Mouse (Mus musculus): ENCODE results near the gene Tctn3. TPM values are rescaled to one million over a fixed set of nuclear protein-coding genes. Genes with fewer than 3 reads are reported as not detected.

Gene Tctn3
- polyA plus RNA-seq, 1 experiment from 2014 or later = 8.1 TPM

DNA sequence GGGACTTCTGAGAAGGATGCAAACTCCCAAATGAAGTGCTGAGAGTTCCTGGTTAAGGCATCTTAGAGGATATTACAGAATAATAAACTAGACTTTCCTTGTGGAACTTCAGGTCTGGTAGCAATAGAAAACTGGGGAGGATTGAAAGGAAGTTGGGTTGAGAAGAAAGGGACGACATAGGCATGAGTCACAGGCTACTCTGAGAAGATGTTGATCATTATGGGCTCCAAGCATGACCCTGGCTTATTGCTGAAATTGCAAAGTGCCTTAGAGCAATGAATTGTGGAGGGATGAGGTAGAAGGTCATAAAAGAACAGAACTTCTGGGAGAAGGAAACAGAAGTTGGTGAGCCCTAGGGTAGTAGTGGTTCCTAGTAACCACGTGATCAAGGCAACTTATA lies 28.8 kb upstream of the Tctn3 start:
- Histone ChIP-seq H3K36me3 (no peaks in the 10 kb centered on the region), H3K4me1 (peaks cover under 1% of the 10 kb centered on the region; the same call in 1 of the 2 replicates), H3K27me3 (replicated peaks) (no peaks in the 10 kb centered on the region), H3K9ac (no peak overlapping the region), H3K4me2 (no peak overlapping the region), H3K27ac (replicated peaks) (no peak overlapping the region), H3K9me3 (no peaks in the 10 kb centered on the region), H3K4me3 (no peak overlapping the region)
- no peak for ATAC-seq (ENCODE audit: extremely low read depth, insufficient number of reproducible peaks, low FRiP score, low TSS enrichment)
- 75% methylated on average over 2 of the region's 2 CpGs for WGBS

DNA sequence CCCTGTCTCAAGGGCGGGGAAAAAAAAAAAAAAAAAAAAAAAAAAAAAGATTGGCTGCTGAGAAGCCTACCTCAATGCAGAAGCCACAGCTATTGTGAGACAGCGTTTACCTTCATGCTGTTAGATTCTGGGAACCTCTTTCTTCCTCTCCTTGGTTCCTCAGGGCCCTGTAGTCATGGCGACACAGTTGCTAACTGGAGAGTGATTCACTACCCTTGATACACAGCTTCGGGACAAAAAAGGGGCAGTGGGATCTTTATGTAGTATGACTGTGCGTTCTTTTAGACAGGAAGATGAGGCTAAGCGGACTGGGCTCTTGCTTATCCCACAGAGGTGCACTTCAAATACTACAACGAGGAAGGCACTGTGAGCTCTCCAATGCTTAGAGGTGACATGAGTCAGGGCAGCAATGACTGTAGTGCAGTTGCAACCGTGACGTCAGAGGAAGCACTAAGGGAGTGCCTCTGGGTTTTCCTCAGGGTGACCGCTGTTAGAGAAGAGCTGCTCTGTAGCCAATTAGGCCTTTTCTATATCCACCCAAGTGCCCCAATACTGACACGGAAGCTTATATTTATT lies 27.8 kb upstream of the Tctn3 start:
- Histone ChIP-seq H3K27me3 (replicated peaks) (no peaks in the 10 kb centered on the region), H3K9ac (no peak overlapping the region), H3K4me2 (no peak overlapping the region), H3K4me3 (no peak overlapping the region), H3K4me1 (no peaks in the 10 kb centered on the region), H3K27ac (replicated peaks) (no peak overlapping the region), H3K9me3 (no peaks in the 10 kb centered on the region), H3K36me3 (no peaks in the 10 kb centered on the region)
- WGBS = 76% methylated on average over 11 of the region's 11 CpGs
- ATAC-seq (ENCODE audit: extremely low read depth, insufficient number of reproducible peaks, low FRiP score, low TSS enrichment) = no peak

DNA sequence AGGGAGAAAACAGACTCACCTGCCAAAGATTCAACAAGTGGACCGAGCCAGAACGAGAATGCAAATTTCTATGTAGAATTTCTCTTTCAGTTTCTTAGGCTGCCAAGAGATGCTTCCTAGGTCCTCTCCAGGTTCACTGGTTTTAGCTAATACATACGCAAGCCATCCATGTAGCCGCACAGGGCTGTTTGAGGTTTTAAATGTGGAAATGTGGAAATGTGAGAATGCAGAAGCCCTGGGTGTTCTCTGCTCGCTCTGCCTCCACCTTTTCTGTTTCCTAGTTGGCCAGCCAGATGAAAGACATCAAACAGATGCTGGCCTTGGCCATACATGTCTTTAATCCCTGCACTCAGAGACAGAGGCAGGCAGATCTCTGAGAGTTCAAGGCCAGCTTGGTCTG lies 26.5 kb upstream of the Tctn3 start:
- Histone ChIP-seq H3K27ac (replicated peaks) (no peak overlapping the region), H3K27me3 (replicated peaks) (no peaks in the 10 kb centered on the region), H3K36me3 (no peaks in the 10 kb centered on the region), H3K4me2 (no peak overlapping the region), H3K4me3 (no peak overlapping the region), H3K9ac (no peak overlapping the region), H3K9me3 (0 out of 2 replicates have a peak, but pooled peaks cover 2% of the 10 kb centered on the region), H3K4me1 (no peaks in the 10 kb centered on the region)
- 85% methylated on average over 5 of the region's 5 CpGs for WGBS
- ATAC-seq (ENCODE audit: extremely low read depth, insufficient number of reproducible peaks, low FRiP score, low TSS enrichment) = no peak

DNA sequence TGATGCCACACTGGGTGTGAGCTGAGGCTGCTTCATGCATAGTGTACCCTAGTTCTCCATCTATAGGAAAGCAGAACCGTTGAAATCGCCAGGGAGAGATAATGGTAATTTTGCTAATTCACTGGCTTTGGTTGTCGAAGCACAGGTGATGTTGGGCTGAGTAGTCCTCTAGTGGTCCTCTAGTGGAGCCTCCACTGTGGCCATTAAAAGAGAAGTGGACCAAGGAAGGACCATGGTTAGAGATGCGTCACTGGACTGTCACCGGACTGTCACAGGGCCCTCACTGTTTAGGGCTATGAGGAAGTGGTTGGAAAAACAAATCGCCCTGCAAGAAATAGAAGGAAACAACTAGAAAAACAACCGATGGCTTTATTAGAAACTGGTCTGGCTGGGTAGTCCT lies 25.6 kb upstream of the Tctn3 start:
- Histone ChIP-seq H3K9me3 (0 out of 2 replicates have a peak, but pooled peaks cover 4% of the 10 kb centered on the region), H3K4me1 (no peaks in the 10 kb centered on the region), H3K4me2 (no peak overlapping the region), H3K27ac (replicated peaks) (peak overlapping the region; percentile 68), H3K4me3 (no peak overlapping the region), H3K36me3 (no peaks in the 10 kb centered on the region), H3K27me3 (replicated peaks) (no peaks in the 10 kb centered on the region), H3K9ac (no peak overlapping the region)
- 65% methylated on average over 7 of the region's 7 CpGs for WGBS
- no peak for ATAC-seq (ENCODE audit: extremely low read depth, insufficient number of reproducible peaks, low FRiP score, low TSS enrichment)

DNA sequence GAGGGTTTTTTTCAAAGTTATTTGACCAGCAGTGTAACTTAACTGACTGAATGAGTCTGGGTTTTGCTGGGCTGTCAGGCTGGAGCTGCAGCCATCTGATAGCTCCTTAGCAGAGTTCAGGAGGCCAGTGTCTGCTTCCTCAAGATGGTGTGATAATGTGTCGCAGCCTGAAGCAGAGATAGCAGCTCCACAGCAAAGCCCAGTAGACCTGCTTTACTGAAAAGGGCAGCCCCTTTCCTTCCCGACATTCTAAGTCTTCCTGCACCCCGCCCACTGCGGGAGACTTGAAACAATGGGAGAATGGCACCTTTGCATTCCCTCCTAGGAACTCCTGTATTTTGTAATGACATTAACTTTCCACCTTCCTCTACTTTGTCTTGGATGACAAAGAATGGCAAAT lies 25.1 kb upstream of the Tctn3 start:
- WGBS = 32% methylated on average over 4 of the region's 4 CpGs
- no peak for ATAC-seq (ENCODE audit: extremely low read depth, insufficient number of reproducible peaks, low FRiP score, low TSS enrichment)

DNA sequence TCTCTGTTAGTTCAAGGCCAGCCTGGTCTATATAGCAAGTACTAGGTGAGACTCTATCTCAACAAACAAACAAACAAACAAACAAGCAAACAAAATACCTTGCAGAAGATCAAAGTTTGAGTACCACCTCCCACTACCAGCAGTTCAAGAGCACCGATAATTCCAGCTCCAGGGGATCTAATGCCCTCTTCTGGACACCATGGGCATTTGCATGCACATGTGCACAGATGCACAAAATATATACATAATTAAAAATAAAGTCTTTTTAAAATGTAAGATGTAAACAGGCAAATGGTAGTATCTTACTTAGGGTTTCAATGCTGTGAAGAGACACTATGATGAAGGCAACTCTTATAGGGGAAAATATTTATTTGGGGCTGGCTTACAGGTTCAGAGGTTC lies 21.1 kb upstream of the Tctn3 start:
- Histone ChIP-seq H3K4me3 (no peak overlapping the region), H3K36me3 (no peaks in the 10 kb centered on the region), H3K27ac (replicated peaks) (no peak overlapping the region), H3K9ac (no peak overlapping the region), H3K4me2 (no peak overlapping the region), H3K9me3 (0 out of 2 replicates have a peak, but pooled peaks cover 4% of the 10 kb centered on the region), H3K27me3 (replicated peaks) (no peaks in the 10 kb centered on the region), H3K4me1 (no peaks in the 10 kb centered on the region)
- no peak for ATAC-seq (ENCODE audit: extremely low read depth, insufficient number of reproducible peaks, low FRiP score, low TSS enrichment)
- 71% methylated on average over 1 of the region's 1 CpGs for WGBS

More for the DNA sequence above, 25.1 kb upstream of the Tctn3 start:
- Histone ChIP-seq H3K27me3 (replicated peaks) (no peaks in the 10 kb centered on the region), H3K9me3 (0 out of 2 replicates have a peak, but pooled peaks cover 4% of the 10 kb centered on the region), H3K9ac (no peak overlapping the region), H3K4me3 (no peak overlapping the region), H3K27ac (replicated peaks) (peak overlapping the region; percentile 68), H3K36me3 (no peaks in the 10 kb centered on the region), H3K4me1 (no peaks in the 10 kb centered on the region), H3K4me2 (no peak overlapping the region)

DNA sequence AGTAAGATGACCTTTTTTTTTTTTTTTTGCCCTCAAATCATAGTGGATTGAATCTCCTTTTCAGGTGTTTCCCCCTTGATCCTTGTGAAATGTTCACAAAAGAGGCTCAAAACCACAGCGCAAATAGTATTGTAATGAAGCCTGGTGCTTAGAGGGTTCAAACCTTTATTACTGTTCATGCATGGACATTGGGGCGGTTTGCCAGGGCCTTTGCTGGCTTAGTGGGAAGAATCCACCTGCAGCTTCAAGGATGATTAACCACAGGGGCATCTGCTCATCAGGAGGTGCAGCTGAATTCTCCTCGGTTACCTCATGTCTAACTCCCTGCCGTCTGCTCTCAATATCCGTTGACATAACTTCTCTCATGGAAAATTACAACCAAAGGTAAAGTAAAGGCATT lies 20.6 kb upstream of the Tctn3 start:
- no peak overlapping the region for H3K9ac ChIP-seq
- 0 out of 2 replicates have a peak, but pooled peaks cover 4% of the 10 kb centered on the region for H3K9me3 ChIP-seq
- no peak overlapping the region for H3K27ac ChIP-seq (replicated peaks)
- 81% methylated on average over 5 of the region's 5 CpGs for WGBS
- no peak overlapping the region for H3K4me2 ChIP-seq
- no peak overlapping the region for H3K4me3 ChIP-seq
- no peaks in the 10 kb centered on the region for H3K27me3 ChIP-seq (replicated peaks)
- ATAC-seq (ENCODE audit: extremely low read depth, insufficient number of reproducible peaks, low FRiP score, low TSS enrichment) = no peak
- no peaks in the 10 kb centered on the region for H3K36me3 ChIP-seq
- no peaks in the 10 kb centered on the region for H3K4me1 ChIP-seq

DNA sequence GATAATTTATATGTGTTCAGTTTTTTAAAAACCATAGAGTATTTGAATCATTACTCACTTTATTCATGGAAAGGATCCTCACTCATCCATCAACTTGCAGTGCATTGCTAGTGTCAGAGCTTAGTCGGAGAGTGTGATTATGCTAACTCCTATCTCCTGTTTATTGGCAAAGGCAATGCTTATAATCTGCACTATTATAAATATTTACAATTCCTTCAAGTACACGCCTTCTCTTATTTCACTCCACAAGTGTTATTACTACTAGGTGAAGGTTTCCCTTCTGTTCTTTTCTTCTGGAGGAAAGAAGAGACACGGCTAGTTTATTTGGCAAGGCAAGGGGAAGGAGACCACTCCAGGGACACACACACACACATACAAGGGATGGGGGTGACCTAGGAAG lies 20.2 kb upstream of the Tctn3 start:
- Histone ChIP-seq H3K4me1 (no peaks in the 10 kb centered on the region), H3K9ac (no peak overlapping the region), H3K4me2 (no peak overlapping the region), H3K9me3 (0 out of 2 replicates have a peak, but pooled peaks cover 4% of the 10 kb centered on the region), H3K27ac (replicated peaks) (no peak overlapping the region), H3K27me3 (replicated peaks) (no peaks in the 10 kb centered on the region), H3K4me3 (no peak overlapping the region), H3K36me3 (no peaks in the 10 kb centered on the region)
- no peak for ATAC-seq (ENCODE audit: extremely low read depth, insufficient number of reproducible peaks, low FRiP score, low TSS enrichment)
- 58% methylated on average over 3 of the region's 3 CpGs for WGBS

DNA sequence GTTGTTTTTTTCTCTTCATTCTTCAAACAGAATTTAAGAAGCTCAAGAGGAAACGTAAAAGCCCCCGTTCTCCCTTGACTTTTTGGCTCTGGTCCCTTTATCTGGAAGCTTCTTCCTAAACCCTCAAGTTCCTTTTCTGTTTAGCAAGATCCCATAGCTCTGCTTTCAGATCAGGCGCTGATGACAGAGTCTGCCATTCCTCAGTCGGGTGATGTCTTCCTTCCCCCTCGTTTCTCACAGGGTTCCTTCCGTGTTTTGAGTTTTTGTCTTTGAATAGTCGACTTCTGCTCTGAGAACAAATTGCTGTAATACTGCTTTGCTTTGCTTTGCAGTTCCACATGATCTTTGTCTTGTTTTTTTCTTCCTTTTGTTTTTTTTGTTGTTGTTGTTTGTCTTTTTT lies 18.6 kb upstream of the Tctn3 start:
- no peak overlapping the region for H3K27ac ChIP-seq (replicated peaks)
- no peak overlapping the region for H3K4me2 ChIP-seq
- no peak overlapping the region for H3K4me3 ChIP-seq
- WGBS = 52% methylated on average over 7 of the region's 7 CpGs
- peaks cover 5% of the 10 kb centered on the region; the same call in 1 of the 2 replicates for H3K4me1 ChIP-seq
- no peak overlapping the region for H3K9ac ChIP-seq
- ATAC-seq (ENCODE audit: extremely low read depth, insufficient number of reproducible peaks, low FRiP score, low TSS enrichment) = no peak
- no peaks in the 10 kb centered on the region for H3K36me3 ChIP-seq
- H3K27me3 ChIP-seq (replicated peaks) = no peaks in the 10 kb centered on the region
- H3K9me3 ChIP-seq = 0 out of 2 replicates have a peak, but pooled peaks cover 4% of the 10 kb centered on the region

DNA sequence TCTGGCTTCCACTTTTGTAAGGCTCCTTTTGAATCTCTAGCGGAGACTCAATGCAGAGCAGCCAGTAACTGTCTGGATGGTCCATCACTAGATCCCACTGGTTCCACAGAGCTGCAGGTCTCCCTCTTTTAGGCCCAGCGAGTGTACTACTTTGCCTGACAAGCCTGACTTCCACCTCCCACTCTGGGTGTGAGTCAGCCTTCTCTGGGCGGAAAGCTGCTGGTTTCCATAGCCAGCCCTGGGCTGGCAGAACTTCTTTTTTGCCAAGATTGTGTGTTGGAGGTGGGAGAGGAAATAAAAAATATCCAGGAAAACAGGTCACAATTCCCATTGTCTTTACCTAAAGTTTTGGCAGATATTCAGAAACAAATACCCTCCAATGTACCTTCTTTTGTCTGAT lies 18.1 kb upstream of the Tctn3 start:
- H3K4me3 ChIP-seq = no peak overlapping the region
- H3K36me3 ChIP-seq = no peaks in the 10 kb centered on the region
- peaks cover 5% of the 10 kb centered on the region; the same call in 1 of the 2 replicates for H3K4me1 ChIP-seq
- no peak overlapping the region for H3K4me2 ChIP-seq
- 59% methylated on average over 3 of the region's 3 CpGs for WGBS
- 0 out of 2 replicates have a peak, but pooled peaks cover 4% of the 10 kb centered on the region for H3K9me3 ChIP-seq
- H3K9ac ChIP-seq = no peak overlapping the region
- H3K27me3 ChIP-seq (replicated peaks) = no peaks in the 10 kb centered on the region
- ATAC-seq (ENCODE audit: extremely low read depth, insufficient number of reproducible peaks, low FRiP score, low TSS enrichment) = no peak
- peak overlapping the region; percentile 56; the same call in 1 of the 2 replicates for H3K27ac ChIP-seq (replicated peaks)

DNA sequence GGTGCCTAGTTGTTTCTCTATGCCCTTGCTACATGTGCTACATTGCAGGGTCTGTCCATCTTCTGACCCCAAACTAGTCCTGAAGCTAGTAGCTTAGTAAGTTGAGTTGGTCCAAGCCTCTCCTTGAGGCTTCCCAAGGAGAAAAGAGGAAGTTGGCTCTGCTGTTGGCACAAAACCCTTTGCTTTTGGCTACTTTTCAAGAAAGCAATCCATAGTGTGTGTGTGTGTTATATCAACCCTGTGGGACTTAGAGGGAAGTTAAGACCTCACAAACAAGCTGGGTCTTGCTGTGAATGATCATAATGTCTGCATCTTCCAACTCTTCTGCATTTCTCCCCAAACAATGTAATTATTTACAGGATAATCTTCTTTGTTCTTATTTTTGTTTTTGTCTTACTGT lies 16.9 kb upstream of the Tctn3 start:
- H3K27ac ChIP-seq (replicated peaks) = no peak overlapping the region
- peaks cover 5% of the 10 kb centered on the region; the same call in 1 of the 2 replicates for H3K4me1 ChIP-seq
- H3K27me3 ChIP-seq (replicated peaks) = no peaks in the 10 kb centered on the region
- no peak overlapping the region for H3K9ac ChIP-seq
- H3K4me3 ChIP-seq = no peak overlapping the region
- H3K4me2 ChIP-seq = no peak overlapping the region
- no peaks in the 10 kb centered on the region for H3K36me3 ChIP-seq
- ATAC-seq (ENCODE audit: extremely low read depth, insufficient number of reproducible peaks, low FRiP score, low TSS enrichment) = no peak
- 0 out of 2 replicates have a peak, but pooled peaks cover 4% of the 10 kb centered on the region for H3K9me3 ChIP-seq

DNA sequence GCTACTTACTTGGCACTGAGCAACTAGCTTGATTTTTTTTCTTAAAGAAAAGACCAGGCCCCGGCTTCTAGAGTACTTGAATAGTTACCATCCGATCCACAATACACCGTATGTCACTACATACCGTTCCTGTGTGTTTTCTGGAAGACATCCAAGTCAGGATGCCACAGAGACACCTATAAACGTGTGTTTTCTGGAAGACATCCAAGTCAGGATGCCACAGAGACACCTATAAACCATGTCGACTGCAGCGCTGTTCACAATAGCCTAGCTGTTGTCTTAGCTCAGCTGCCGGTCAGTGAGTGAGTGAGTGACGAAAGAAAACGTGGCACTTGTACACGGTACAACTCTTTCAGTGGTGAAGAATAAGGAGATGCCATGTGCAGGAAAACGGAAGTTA lies 13.9 kb upstream of the Tctn3 start:
- Histone ChIP-seq H3K4me3 (no peak overlapping the region), H3K27ac (replicated peaks) (no peak overlapping the region), H3K36me3 (no peaks in the 10 kb centered on the region), H3K27me3 (replicated peaks) (no peaks in the 10 kb centered on the region), H3K4me1 (peaks cover 5% of the 10 kb centered on the region; the same call in 1 of the 2 replicates), H3K9me3 (no peaks in the 10 kb centered on the region), H3K4me2 (no peak overlapping the region), H3K9ac (no peak overlapping the region)
- ATAC-seq (ENCODE audit: extremely low read depth, insufficient number of reproducible peaks, low FRiP score, low TSS enrichment) = no peak
- WGBS = 37% methylated on average over 12 of the region's 12 CpGs
